Mouse (Mus musculus) E14TG2a.4 (cell line): ENCODE measurements around the gene Cd8a.

Source experiments
- H3K27me3 ChIP-seq: 2 replicates; pipeline ENCODE4 v1.6.1; 2014; ENCODE audit warnings: low read length, control low read depth; ENCODE audit not compliant: insufficient read depth
- H3K36me3 ChIP-seq: 2 replicates; pipeline ENCODE4 v1.6.1; 2014; ENCODE audit warnings: low read length, control low read depth; ENCODE audit not compliant: insufficient read depth
- H3K4me1 ChIP-seq: replicated peaks from 2 replicates; pipeline ENCODE4 v1.6.1; 2014; ENCODE audit warnings: low read depth, low read length, control low read depth
- H3K4me3 ChIP-seq: replicated peaks from 2 replicates; pipeline ENCODE4 v1.5.1; 2014; ENCODE audit warnings: mild to moderate bottlenecking, low read length
- H3K9me3 ChIP-seq: 2 replicates; pipeline ENCODE4 v1.6.1; 2014; ENCODE audit warnings: low read length, control low read depth
- CTCF ChIP-seq: conservative IDR thresholded peaks from 2 replicates; pipeline ENCODE4 v1.5.1; 2014; ENCODE audit warnings: low read length
- NANOG ChIP-seq: IDR thresholded peaks from 2 replicates; pipeline ENCODE4 v1.6.1; 2014; ENCODE audit warnings: borderline replicate concordance, low read length, mixed read lengths
- POU5F1 ChIP-seq: IDR thresholded peaks from 2 replicates; pipeline ENCODE4 v1.6.1; 2014; ENCODE audit warnings: low read length, borderline replicate concordance

The Cd8a gene

DNA sequence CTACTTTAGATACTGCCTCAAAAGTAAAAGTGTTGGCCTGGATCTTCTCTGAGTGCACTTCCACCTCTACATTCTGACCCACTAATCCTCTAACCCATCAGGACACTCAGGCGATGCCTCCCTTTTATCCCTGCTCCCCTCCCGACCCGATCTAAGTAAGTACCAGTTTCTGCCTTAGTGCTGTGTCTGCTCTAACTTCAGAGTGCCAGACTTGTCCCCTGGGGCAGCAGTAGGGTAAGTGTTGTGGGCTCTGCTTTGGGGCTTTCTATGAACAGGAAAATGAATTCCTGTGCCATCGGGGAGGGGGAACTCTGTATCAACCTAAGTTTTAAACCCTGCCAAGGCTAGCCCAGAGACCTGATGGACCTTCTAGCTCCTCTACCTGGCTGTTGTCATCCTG lies 13.0 kb upstream of the Cd8a start:
- Histone ChIP-seq H3K36me3 (no peaks in the 10 kb centered on the region), H3K9me3 (no peaks in the 10 kb centered on the region), H3K27me3 (no peaks in the 10 kb centered on the region), H3K4me3 (no peak overlapping the region), H3K4me1 (peaks cover 7% of the 10 kb centered on the region)
- TF ChIP-seq NANOG = no peak
- TF ChIP-seq POU5F1 = no peak
- no peak for TF ChIP-seq CTCF

DNA sequence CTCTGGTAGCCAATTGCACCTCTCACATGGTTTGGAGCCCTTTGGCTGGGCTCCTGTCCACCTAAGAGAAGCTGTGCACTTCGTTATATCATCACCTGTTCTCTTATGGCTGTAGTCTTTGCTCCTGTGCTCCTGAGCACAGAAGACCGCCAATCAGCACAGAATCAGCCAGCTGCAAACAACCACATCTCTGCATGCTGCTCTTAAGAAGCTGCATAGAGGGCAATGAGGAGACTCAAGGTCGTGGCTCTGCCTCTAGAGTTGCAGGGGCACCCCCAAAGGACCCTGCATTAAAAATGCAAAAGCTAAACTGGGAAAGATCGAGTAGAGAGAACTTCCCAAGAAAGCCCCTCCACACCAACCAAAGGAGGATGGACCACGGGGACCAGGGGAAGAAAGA lies 12.5 kb upstream of the Cd8a start:
- Histone ChIP-seq H3K27me3 (no peaks in the 10 kb centered on the region), H3K36me3 (no peaks in the 10 kb centered on the region), H3K9me3 (no peaks in the 10 kb centered on the region), H3K4me3 (no peak overlapping the region), H3K4me1 (peaks cover 7% of the 10 kb centered on the region)
- TF ChIP-seq CTCF = no peak
- TF ChIP-seq NANOG = no peak
- TF ChIP-seq POU5F1 = no peak

DNA sequence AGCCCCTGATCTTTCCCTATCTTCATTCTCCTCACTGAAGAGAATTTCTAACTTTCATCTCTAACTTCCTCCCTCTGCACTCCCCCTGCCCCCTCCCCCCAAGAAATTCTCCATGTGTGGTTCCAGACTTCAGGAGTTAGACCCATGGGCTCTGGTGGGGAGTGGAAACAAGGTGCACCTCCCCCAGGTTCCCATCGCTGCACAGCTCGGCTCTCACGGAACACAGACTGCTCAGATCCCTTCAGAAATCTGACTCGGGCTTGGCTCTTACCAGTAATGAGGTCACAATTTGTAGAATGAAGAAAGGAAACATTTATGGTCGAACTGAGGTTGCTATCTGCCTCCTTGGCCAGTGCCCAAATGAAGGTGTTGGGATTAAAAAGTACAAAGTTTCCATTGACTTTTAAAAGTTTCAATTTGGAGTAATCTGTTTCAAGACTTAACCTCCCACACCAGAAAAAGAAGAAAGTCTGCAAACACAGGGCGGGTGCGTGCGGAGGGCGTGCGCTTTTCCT lies 12.0 kb upstream of the Cd8a start:
- no peaks in the 10 kb centered on the region for H3K9me3 ChIP-seq
- no peaks in the 10 kb centered on the region for H3K36me3 ChIP-seq
- peaks cover 7% of the 10 kb centered on the region for H3K4me1 ChIP-seq
- no peak overlapping the region for H3K4me3 ChIP-seq
- no peak for TF ChIP-seq CTCF
- no peak for TF ChIP-seq NANOG
- TF ChIP-seq POU5F1 = no peak
- H3K27me3 ChIP-seq = no peaks in the 10 kb centered on the region

DNA sequence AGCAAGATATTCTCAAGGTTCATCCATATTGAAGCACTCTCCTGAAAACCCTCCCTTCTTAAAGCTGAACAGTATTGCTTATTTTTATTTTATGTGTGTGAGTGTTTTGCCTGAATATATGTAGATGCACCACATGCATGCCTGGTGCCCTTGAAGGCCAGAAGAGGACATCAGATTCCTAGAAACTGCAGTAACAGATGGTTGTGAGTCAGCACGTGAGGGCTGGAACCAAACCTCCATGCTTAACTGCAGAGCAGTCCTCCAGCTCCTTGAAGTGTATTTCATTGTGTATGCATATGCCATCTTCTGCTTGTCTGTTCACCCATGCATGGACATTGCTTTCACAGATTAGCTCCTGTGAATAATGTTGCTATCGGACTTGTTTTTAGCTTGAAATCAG lies 9.2 kb upstream of the Cd8a start:
- H3K36me3 ChIP-seq = no peaks in the 10 kb centered on the region
- H3K27me3 ChIP-seq = no peaks in the 10 kb centered on the region
- no peaks in the 10 kb centered on the region for H3K9me3 ChIP-seq
- no peak overlapping the region for H3K4me3 ChIP-seq
- peaks cover 7% of the 10 kb centered on the region for H3K4me1 ChIP-seq
- no peak for TF ChIP-seq CTCF
- TF ChIP-seq POU5F1 = no peak
- no peak for TF ChIP-seq NANOG

DNA sequence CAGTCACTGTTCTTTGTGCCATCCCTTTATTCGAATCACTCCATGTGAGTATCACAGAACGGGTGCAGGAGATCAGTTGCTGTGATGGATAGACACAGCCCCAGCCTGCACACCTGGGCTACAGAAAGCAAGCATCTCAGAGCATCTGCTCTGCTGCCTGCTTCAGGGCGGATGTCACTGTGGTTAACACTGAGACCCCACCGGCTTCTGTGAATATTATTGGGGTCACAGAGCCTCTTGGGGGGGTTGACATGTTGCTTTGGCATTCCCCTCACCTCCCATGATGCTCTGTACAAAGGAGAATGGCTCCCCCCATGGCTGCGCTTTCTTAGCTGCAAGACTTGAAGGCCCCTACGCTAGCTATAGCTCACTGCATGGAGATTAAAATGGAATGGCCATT lies 3.8 kb upstream of the Cd8a start:
- Histone ChIP-seq H3K27me3 (peaks cover 17% of the 10 kb centered on the region), H3K9me3 (no peaks in the 10 kb centered on the region), H3K4me3 (no peak overlapping the region), H3K4me1 (peaks cover 9% of the 10 kb centered on the region), H3K36me3 (no peaks in the 10 kb centered on the region)
- TF ChIP-seq POU5F1 (no peak), CTCF (no peak), NANOG (no peak)

DNA sequence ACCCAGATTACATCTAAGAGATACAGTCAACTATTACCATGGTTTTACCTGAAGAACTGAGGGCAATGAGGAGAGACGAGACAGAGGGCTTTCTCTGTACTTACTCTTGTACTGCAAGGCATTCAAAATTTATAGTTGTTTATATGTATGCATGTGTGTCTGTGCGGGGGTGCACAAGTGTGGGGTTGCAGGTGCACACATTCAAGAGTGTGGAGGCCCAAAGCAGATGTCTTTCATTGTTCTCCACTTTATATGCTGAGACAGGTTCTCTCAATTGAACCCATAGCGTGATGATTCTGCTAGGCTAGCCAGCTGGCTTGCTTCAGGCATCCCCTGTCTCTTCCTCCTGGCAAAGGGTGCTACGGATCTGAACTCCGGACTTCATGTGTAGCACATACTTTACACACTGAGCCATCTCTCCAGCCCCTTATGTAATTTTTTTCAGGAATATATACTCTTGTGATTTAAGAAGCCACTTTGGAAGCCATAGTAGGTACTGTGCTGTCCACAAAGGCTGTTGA lies 2.1 kb upstream of the Cd8a start:
- Histone ChIP-seq H3K4me1 (peaks cover 14% of the 10 kb centered on the region), H3K4me3 (no peak overlapping the region), H3K9me3 (no peaks in the 10 kb centered on the region), H3K36me3 (no peaks in the 10 kb centered on the region), H3K27me3 (peaks cover 18% of the 10 kb centered on the region)
- TF ChIP-seq CTCF = no peak
- TF ChIP-seq POU5F1 = no peak
- TF ChIP-seq NANOG = no peak

DNA sequence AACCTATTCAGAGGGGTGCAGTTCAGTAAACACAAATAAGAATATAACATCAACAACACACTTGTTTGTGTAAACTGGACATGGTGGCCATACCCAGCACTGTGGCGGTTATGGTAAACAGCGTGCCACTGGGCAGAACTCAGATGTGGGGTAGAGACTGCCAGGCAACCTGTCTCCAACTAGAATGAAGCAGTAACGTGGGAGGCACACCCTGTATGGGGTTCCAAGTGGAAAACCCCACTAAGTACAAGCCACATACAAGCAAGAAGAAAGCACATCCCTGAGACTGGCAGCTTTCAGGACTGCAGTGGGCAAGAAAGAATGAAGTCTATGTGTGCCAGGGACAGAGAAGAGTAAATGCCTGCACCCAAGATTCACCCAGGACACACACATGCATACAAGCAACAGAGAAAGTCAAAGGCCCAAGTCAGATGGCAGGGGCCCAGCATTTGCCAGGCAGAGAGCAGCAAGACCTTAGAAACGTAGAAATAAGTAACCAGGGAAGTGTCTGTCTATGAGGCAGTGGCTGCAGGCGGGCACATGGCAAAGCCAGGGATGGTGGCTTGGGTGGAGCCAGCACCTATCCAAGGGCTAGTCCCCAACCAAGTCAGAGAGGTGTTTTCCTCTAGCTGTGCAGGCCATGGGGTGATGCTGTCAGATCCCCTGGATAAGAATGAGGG lies 1.0 kb upstream of the Cd8a start:
- Histone ChIP-seq H3K36me3 (no peaks in the 10 kb centered on the region), H3K27me3 (peaks cover 18% of the 10 kb centered on the region), H3K4me3 (no peak overlapping the region), H3K4me1 (peaks cover 18% of the 10 kb centered on the region), H3K9me3 (peaks cover 4% of the 10 kb centered on the region)
- TF ChIP-seq CTCF (no peak), POU5F1 (no peak), NANOG (no peak)

DNA sequence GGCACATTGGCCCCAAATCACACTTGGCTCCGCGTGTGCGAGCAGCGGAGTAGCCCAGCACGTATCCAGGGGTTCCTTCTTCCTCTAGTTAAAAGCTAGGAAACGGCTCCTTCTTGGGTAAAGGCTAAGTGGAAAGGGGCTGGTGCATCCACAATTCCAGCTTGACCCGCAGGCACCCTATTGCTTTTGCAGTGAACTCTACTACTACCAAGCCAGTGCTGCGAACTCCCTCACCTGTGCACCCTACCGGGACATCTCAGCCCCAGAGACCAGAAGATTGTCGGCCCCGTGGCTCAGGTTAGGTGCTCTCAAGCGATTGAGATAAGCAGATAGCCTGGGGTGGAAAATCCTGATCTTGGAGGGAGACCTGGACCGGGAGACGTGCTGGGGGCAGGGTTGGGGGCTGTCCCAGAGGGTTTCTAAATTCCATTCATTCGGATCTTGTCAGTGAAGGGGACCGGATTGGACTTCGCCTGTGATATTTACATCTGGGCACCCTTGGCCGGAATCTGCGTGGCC lies 1.1 kb downstream of the Cd8a start:
- TF ChIP-seq POU5F1 (no peak), NANOG (no peak), CTCF (no peak)
- peaks cover 11% of the 10 kb centered on the region for H3K9me3 ChIP-seq
- H3K27me3 ChIP-seq = peaks cover 18% of the 10 kb centered on the region
- H3K4me1 ChIP-seq = peaks cover 18% of the 10 kb centered on the region
- H3K4me3 ChIP-seq = no peak overlapping the region; the same call in 1 of the 2 replicates
- H3K36me3 ChIP-seq = no peaks in the 10 kb centered on the region

DNA sequence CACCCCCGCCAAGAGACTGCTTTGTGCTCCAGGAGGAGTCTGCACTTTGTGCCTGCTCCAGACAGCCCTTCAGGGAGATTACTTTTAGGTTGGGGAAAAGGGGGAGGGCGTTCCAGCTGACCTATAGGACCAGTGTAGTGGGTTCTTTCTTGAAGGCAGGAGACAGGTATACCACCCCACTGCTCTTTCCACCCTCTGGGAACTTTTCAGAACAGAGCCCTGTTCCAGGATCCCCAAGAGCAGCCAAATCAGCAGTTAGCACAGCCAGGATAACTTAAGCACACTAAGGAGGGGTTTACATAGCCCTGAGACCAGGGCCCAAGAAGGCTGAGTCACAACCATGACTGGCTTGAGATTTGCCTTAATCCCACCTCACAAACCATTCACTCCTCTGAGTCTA lies 1.7 kb downstream of the Cd8a start:
- H3K4me3 ChIP-seq = no peak overlapping the region
- H3K9me3 ChIP-seq = peaks cover 11% of the 10 kb centered on the region
- no peaks in the 10 kb centered on the region for H3K36me3 ChIP-seq
- peaks cover 18% of the 10 kb centered on the region for H3K27me3 ChIP-seq
- no peak for TF ChIP-seq NANOG
- no peak for TF ChIP-seq CTCF
- no peak for TF ChIP-seq POU5F1
- H3K4me1 ChIP-seq = peaks cover 18% of the 10 kb centered on the region
